Mouse (Mus musculus): ENCODE results near the gene Nacc2.

- TF ChIP-seq MYOG (IDR thresholded peaks at IDR 0.05; ENCODE audit: control insufficient read depth in 1 of 3, insufficient read depth in 1 of 3, insufficient read length in 2 of 3, low read depth in 2 of 3): peak in 2 of 3 experiments; percentile 59 to 70
- TF ChIP-seq POLR2A (IDR thresholded peaks at IDR 0.05; ENCODE audit: insufficient read length, low read depth): no peak
- TF ChIP-seq TCF12 (IDR thresholded peaks at IDR 0.05; ENCODE audit: insufficient read depth, poor library complexity, severe bottlenecking): no peak
- TF ChIP-seq USF1 (IDR thresholded peaks at IDR 0.05; ENCODE audit: low read depth): no peak
- TF ChIP-seq POLR2AphosphoS2 (IDR thresholded peaks at IDR 0.05; ENCODE audit: insufficient read length, low read depth): no peak
- TF ChIP-seq E2F4 (IDR thresholded peaks at IDR 0.05; ENCODE audit: insufficient read depth): no peak
- 0 out of 2 replicates have a peak, but pooled peaks have one; percentile 3 for TF ChIP-seq CEBPB (IDR thresholded peaks at IDR 0.05; ENCODE audit: insufficient read depth, poor library complexity, severe bottlenecking)
- TF ChIP-seq MAX (IDR thresholded peaks at IDR 0.05; ENCODE audit: low read depth): no peak
- TF ChIP-seq MYOD1 (IDR thresholded peaks at IDR 0.05; ENCODE audit: control insufficient read depth in 1 of 3, insufficient read length in 2 of 3, low read depth in 2 of 3): peak in 1 of 3 experiments; percentile 73
- TF ChIP-seq TCF3 (IDR thresholded peaks at IDR 0.05; ENCODE audit: insufficient read length, low read depth): no peak
These were observed 31.1 kb downstream of the Nacc2 start for GRCm38 (mm10) chr2:26091771-26092393.
